ENCODE assay signal across 8 mouse cellular contexts in genomic region chr10:94426000-94426920, GRCm38 (mm10).
A peak's percentile ranks its signal among the peaks of the same experiment; 100 is the strongest.
DNase-seq lines count a peak whose midpoint lies in the region; ATAC-seq lines count a peak whose summit lies in the region.

No protein-coding gene starts in this region.

- no peaks in the 10 kb centered on the region for H3K27me3 ChIP-seq in embryonic facial prominence, embryonic 14.5 days (replicated peaks; ENCODE audit: control insufficient read depth, insufficient read depth, low read length)
- H3K27me3 ChIP-seq in heart, embryonic 10.5 days (ENCODE audit: insufficient read depth, poor library complexity, severe bottlenecking): no peaks in the 10 kb centered on the region
- no peaks in the 10 kb centered on the region for H3K27me3 ChIP-seq in limb, embryonic 13.5 days
- no peaks in the 10 kb centered on the region for H3K27me3 ChIP-seq in midbrain, embryonic 16.5 days (ENCODE audit: control insufficient read depth, insufficient read depth, low read depth, low read length)
- no peaks in the 10 kb centered on the region for H3K27me3 ChIP-seq in stomach, embryonic 16.5 days (ENCODE audit: control insufficient read depth, insufficient read depth, low read length)

- no peak overlapping the region for H3K4me2 ChIP-seq in embryonic facial prominence, embryonic 14.5 days (ENCODE audit: low read depth, low read length)
- no peak overlapping the region for H3K4me2 ChIP-seq in limb, embryonic 13.5 days (replicated peaks)
- H3K4me2 ChIP-seq in midbrain, embryonic 16.5 days (ENCODE audit: low read length): no peak overlapping the region
- 0 out of 2 replicates have a peak overlapping the region, but pooled peaks have one; percentile 2 for H3K4me2 ChIP-seq in stomach, embryonic 16.5 days (ENCODE audit: low read depth, low read length)

- DNase-seq in 416B (ENCODE audit: low read depth): peak; percentile 74
- peak; percentile 56 for DNase-seq in adrenal gland, adult 8-10 months
- DNase-seq in embryonic facial prominence, embryonic 14.5 days (ENCODE audit: low spot score): peak; percentile 83
- peak; percentile 83 for DNase-seq in heart, embryonic 10.5 days (ENCODE audit: low spot score)
- DNase-seq in kidney, adult 8-10 months: peak; percentile 64 to 68

- no peak overlapping the region for H3K27ac ChIP-seq in embryonic facial prominence, embryonic 14.5 days (replicated peaks; ENCODE audit: low read depth, low read length)
- 0 out of 2 replicates have a peak overlapping the region, but pooled peaks have one; percentile 29 for H3K27ac ChIP-seq in heart, embryonic 10.5 days
- H3K27ac ChIP-seq in limb, embryonic 13.5 days: no peak overlapping the region
- no peak overlapping the region for H3K27ac ChIP-seq in midbrain, embryonic 16.5 days (ENCODE audit: low read length)
- H3K27ac ChIP-seq in stomach, embryonic 16.5 days (ENCODE audit: low read length): peak overlapping the region; percentile 2; the same call in 1 of the 2 replicates

- H3K4me3 ChIP-seq in embryonic facial prominence, embryonic 14.5 days (ENCODE audit: low read depth, low read length): no peak overlapping the region
- H3K4me3 ChIP-seq in heart, embryonic 10.5 days: no peak overlapping the region
- no peak overlapping the region for H3K4me3 ChIP-seq in limb, embryonic 13.5 days
- no peak overlapping the region for H3K4me3 ChIP-seq in midbrain, embryonic 16.5 days (ENCODE audit: low read depth, low read length)
- H3K4me3 ChIP-seq in stomach, embryonic 16.5 days (replicated peaks; ENCODE audit: low read length): no peak overlapping the region

- 48% methylated on average over 10 of the region's 12 CpGs for WGBS in embryonic facial prominence, embryonic 14.5 days
- 57% methylated on average over 12 of the region's 12 CpGs for WGBS in heart, embryonic 10.5 days
- WGBS in limb, embryonic 13.5 days: 55% methylated on average over 12 of the region's 12 CpGs
- WGBS in midbrain, embryonic 16.5 days: 57% methylated on average over 12 of the region's 12 CpGs
- 33% methylated on average over 12 of the region's 12 CpGs for WGBS in stomach, embryonic 16.5 days

- ATAC-seq in embryonic facial prominence, embryonic 14.5 days (ENCODE audit: low read depth): peak; percentile 87
- peak; percentile 62 for ATAC-seq in limb, embryonic 13.5 days (ENCODE audit: low FRiP score, low read depth)
- peak; percentile 84 for ATAC-seq in midbrain, embryonic 16.5 days
- peak; percentile 81 for ATAC-seq in stomach, embryonic 16.5 days (ENCODE audit: insufficient read depth, low FRiP score)

- 0 out of 2 replicates have a peak, but pooled peaks cover 2% of the 10 kb centered on the region for H3K4me1 ChIP-seq in embryonic facial prominence, embryonic 14.5 days (ENCODE audit: control insufficient read depth, insufficient read depth, low read length)
- H3K4me1 ChIP-seq in heart, embryonic 10.5 days: no peaks in the 10 kb centered on the region
- peaks cover 10% of the 10 kb centered on the region for H3K4me1 ChIP-seq in limb, embryonic 13.5 days
- H3K4me1 ChIP-seq in midbrain, embryonic 16.5 days (ENCODE audit: control insufficient read depth, insufficient read depth, low read length): no peaks in the 10 kb centered on the region
- H3K4me1 ChIP-seq in stomach, embryonic 16.5 days (ENCODE audit: control insufficient read depth, insufficient read depth, low read length): no peaks in the 10 kb centered on the region

- no peaks in the 10 kb centered on the region for H3K36me3 ChIP-seq in embryonic facial prominence, embryonic 14.5 days (ENCODE audit: control insufficient read depth, insufficient read depth, low read length)
- no peaks in the 10 kb centered on the region for H3K36me3 ChIP-seq in heart, embryonic 10.5 days
- no peaks in the 10 kb centered on the region for H3K36me3 ChIP-seq in limb, embryonic 13.5 days
- H3K36me3 ChIP-seq in midbrain, embryonic 16.5 days (ENCODE audit: control insufficient read depth, insufficient read depth, low read length): no peaks in the 10 kb centered on the region
- H3K36me3 ChIP-seq in stomach, embryonic 16.5 days (ENCODE audit: control insufficient read depth, insufficient read depth, low read length): no peaks in the 10 kb centered on the region

- no peak overlapping the region for H3K9ac ChIP-seq in embryonic facial prominence, embryonic 14.5 days (ENCODE audit: low read depth, low read length)
- H3K9ac ChIP-seq in limb, embryonic 13.5 days: no peak overlapping the region
- H3K9ac ChIP-seq in midbrain, embryonic 16.5 days (ENCODE audit: low read depth, low read length): no peak overlapping the region
- H3K9ac ChIP-seq in stomach, embryonic 16.5 days (ENCODE audit: low read length): no peak overlapping the region

- H3K9me3 ChIP-seq in embryonic facial prominence, embryonic 14.5 days (ENCODE audit: control insufficient read depth, low read length): no peaks in the 10 kb centered on the region
- H3K9me3 ChIP-seq in heart, embryonic 10.5 days: no peaks in the 10 kb centered on the region
- no peaks in the 10 kb centered on the region for H3K9me3 ChIP-seq in limb, embryonic 13.5 days
- no peaks in the 10 kb centered on the region for H3K9me3 ChIP-seq in midbrain, embryonic 16.5 days (replicated peaks; ENCODE audit: control insufficient read depth, low read length, poor library complexity, severe bottlenecking)
- no peaks in the 10 kb centered on the region for H3K9me3 ChIP-seq in stomach, embryonic 16.5 days (replicated peaks; ENCODE audit: control insufficient read depth, low read length)

Comparison
In these comparisons a context has a peak if more than half of its experiments do, and no peak if none do; other contexts are left out.
1. H3K27ac ChIP-seq: peak in heart, embryonic 10.5 days (single experiment) and stomach, embryonic 16.5 days (single experiment); none in embryonic facial prominence, embryonic 14.5 days (single experiment), limb, embryonic 13.5 days (single experiment) and midbrain, embryonic 16.5 days (single experiment).
2. Peak in every context shown above with its lines, with median percentiles within 50 percentile points of each other: DNase-seq and ATAC-seq.